Mouse (Mus musculus): ENCODE data around the gene Dapk1.

The Dapk1 gene

DNA sequence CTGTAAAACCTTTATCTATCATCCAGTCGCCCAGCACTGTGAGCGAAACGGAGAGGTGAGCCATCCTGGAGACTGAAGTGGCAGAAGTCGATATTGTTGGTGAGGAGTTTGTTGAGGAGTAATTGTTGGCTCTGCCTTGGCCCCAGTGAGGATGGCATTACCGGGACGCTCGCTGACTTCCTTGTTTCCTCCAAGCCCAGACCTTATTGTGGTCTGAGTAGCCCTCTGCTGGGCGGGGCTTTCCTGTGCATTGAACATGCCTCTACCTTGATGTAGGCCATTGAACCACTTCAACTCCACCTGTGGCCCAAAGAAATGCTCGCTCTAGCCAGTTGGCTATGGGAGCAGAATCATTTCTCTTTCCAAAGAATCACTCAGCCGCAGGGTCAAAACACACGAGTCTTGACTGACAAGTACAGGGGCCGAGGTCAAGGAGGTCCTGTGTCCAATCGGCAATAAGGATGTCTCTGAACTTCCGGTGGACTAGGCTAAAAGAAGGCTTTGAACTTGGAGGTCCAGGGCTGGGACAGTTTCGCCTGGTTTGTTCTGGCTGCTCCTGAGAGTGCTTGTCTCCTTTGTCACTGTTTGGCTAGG, 13.4 kb downstream of the Dapk1 start:
- DNase-seq (ENCODE audit: low spot score in 2 of 2): no peak

DNA sequence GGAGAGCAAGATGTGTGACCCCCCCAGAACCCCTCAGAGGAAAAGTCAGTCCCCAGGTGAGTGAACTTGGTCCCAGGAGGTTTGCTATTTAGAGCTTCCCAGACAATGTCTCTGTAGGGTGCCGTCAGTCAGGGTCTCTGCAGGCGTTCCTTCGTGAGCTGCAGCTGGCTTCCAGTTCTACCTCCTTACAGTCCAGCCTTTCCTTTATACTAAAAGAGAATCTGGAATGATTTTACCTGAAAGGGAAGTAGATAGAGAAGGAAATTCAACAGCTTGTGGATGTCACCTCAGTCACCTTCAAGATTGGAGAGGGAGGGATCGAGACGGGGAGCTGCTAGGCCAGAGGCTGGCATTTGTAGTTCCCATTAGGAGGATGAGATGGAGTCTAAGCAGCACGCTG, 14.3 kb downstream of the Dapk1 start:
- no peak for DNase-seq (ENCODE audit: low spot score in 2 of 2)

DNA sequence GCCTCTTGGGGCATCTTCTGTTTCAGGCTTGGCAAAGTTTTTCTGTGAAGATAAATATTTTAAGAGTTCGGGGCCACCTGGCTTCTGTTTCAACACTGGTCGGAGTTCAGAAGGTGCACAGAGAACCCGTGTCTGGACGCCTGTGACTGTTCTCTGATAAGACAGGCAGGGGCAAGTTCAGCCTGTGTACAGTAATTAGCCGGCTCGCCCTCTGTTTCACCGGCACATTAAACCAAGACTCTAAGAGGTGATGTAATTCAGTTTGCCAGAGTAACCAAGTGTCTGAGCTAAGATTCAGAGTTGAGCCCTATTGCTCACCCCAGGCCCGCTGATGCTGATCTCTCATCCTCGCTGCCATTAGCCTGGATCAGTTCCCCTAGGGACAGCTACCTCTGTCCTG, 16.5 kb downstream of the Dapk1 start:
- no peak for DNase-seq (ENCODE audit: low spot score in 2 of 2)

DNA sequence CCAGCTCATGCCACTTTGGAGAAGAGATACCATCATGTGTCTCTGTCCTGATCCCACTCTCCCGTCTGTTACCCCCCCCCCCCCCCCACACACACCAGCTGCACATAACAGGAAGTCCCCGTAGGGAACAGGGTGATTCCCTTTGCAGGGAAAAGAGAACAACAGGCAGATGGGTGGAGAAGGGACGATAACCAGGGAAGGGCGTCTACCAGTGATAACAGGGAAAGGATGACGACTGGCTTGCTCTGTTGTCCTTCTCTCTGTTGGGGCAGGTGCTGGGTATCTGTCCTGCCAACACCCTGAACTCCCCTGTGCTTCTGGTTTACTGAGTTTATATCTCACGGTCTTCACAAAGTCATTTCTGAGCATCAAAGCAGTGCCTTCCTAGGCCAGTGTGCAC, 18.0 kb downstream of the Dapk1 start:
- DNase-seq (ENCODE audit: low spot score in 2 of 2): no peak

DNA sequence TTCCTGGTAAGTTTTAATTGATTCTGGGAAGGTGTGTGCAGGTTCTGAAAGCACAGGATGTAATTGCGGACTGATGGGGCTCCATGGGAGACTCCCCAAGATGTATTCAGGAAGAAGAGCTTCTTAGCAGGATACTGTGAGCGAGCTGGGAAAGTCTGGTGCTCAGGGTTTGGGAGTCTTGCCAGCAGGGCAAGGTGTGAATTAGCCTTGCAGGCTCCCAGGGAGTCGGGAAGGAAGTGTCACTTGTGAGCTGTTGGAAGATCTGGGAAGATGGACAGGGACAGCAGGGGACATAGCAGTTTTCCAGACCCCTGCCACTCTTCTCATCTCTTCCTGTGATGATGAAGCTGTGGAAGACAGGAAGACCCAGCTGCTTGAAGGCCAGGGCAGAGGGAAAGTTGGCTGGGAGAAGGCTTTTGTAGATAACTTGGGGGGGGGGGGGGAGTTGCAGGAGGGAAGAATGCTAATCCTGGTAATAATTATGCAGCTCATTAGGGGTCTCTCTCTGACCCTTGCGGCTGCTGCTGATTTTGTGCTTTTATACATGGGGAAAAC, 19.7 kb downstream of the Dapk1 start:
- no peak for DNase-seq (ENCODE audit: low spot score in 2 of 2)

DNA sequence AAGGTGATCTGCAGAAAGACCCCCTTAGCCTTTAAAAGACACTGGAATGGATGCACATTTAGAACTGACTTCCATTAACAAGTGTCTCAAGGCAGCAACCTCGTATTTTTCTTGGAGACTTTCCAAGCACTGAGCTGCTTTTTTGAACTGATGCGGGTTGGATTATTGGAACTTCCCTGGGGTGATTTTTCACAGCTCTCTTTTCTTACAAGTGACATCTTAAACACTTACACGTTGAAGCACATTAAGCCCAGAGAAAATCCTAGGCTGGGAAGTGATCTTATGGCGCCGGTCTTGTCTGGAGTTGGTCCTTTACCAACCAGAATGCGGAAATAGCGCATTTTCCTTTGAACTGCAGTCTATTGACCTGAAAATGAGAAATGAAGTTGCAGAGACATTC, 23.8 kb downstream of the Dapk1 start:
- no peak for DNase-seq (ENCODE audit: low spot score in 2 of 2)

DNA sequence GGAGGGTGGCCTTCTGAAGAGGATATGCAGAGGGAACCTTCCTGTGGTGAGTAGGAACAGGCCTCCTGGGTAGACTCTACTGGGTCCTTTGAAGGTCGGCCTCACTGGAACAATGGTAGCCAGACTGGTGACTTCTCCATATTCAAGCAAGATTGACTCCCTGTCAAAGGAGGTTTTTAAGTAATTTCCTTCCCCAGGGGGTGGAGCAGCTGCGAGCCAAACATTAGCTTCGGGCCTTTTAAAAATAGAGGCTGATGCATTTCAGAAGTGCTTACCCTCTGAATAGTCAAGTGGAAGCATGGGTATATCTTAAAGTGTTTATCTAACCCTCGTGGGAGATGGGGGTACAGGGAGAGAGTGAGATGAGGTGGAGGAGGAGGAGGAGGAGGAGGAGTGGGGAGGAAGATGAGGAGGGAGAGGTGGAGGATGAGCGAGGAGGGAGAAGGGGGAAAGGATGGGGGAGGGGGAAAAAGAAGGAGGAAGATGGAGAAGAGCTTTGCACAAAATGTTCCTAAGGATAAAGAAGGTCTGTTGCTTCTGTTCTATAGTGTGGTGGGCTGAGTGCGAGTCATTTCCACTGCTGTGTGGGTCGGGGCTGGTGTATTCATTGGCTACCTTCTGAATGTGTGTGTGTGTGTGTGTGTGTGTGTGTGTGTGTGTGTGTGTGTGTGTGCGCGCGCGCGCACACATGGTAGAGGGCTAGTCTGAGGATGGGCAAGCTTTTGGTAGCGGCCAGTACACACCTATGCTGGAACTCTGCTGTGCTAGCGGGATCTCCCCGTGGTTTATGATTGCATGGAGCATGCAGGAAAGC, 26.3 kb downstream of the Dapk1 start:
- DNase-seq (ENCODE audit: low spot score in 2 of 2): no peak

DNA sequence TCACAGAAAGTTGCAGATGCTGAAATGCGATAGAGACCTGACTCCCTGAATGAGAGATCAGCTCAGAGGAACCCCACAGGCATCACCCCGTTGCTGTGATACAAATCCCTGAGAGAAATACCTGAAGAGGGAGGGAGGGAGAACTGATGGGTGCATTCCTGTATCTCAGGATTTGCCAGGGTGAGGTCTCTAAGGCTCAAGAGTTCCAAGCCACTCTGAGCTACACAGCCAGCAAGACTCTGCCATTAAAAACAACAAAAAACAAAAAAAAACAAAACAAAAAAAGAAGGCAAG, 26.9 kb downstream of the Dapk1 start:
- no peak for DNase-seq (ENCODE audit: low spot score in 2 of 2)

DNA sequence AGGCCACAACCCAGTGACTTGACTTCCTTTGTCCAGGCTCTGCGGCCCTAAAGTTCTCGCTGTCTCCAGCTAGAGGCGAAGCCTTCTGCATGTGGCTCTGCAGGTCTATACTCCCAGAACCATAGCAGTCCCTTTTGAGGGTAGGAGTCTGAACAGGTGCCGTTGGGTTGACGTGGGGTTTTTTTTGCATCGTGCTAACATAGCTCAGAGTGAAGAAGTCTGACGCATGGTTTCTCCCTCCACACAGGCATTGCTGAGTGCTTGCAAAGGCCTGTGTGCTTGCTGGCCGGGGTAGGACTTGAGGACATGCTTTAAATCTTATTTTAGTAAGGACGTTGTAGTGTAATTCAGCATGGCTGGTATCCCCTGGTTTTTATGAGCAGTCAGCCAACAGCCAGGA, 27.7 kb downstream of the Dapk1 start:
- DNase-seq (ENCODE audit: low spot score in 2 of 2): no peak

DNA sequence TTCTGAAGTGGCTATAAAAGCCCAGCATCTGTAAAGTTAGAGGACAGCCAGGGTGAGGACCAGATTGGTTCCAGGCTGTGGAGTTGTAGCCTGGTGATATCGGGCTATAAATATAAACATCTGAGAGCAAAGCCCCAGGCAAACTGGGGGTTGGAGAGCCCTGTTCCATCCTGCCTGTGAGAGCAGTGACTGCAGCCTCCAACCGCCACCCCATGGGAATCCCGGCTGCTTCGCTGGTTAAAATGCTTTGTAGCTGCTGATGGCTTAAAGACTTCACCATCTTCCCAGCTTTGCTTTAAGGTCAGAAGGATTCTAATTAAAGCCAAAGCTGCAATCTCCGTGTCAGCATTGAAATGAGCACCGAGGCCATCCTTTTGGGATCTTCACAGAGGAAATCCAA, 32.2 kb downstream of the Dapk1 start:
- DNase-seq (ENCODE audit: low spot score in 2 of 2): no peak

DNA sequence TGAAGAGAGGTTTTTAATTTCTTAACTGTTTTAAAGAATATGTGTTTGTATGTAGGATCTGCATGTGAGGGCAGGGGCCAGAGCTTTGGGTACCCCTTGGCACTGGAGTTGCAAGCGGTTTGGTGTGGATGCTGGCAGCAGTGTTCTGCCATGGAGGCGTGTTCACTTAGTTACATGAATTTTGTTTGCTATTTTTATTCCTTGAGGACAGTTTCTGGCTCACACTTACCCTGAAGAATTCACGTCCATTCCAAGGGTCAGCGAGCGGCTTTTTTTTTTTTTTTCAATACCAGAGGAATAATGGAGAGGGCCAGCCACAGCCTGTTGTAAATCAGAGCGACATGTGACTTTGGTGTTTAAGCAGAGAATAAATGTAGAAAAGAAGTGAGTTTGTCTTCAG, 33.9 kb downstream of the Dapk1 start:
- DNase-seq (ENCODE audit: low spot score in 2 of 2): no peak

DNA sequence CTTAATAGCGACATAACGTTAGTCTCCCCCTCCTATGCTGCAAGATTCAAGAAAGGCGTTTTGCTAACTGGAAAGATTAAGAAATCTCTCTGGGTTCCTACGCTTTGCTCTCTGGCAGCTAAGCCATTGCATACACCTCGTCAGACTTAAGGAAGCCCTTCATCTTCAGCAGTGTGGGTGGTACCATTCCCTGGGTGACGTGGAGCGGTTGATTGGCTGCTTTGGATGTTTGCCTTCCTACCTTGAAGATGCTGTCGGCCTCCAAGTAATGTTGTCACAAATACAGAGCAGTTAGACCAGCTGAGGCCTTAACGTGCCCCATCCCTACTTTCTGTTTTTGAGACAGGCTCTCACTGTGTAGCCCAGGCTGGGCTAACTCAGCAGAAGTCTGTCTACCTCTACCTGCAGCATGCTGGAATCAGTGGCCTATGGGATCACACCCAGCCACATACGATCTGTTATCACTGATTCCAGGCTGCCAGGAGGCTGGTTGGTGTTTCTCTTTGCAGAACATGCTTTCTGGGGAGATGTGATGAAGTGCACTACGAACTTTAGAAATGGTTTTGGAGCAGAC, 37.8 kb downstream of the Dapk1 start:
- no peak for DNase-seq (ENCODE audit: low spot score in 2 of 2)

DNA sequence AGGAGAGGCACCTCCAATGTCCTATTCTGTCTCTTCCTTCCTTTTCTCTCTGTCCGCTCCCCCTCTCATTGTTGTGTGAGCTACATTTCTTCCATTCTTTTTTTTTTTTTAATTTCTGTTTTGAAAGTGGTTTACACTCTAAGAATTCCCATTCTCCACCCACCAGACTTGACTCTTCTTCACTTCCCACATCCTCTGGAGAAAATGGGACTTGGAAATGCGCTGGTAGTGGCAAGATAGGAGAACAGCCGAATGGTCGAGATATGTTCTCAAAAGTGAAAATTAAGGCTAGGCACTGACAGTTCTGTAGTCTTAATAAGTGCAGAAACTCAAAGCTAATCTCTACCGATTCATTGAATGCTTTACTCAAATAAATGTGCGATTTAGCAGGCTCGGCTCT, 38.7 kb downstream of the Dapk1 start:
- DNase-seq (ENCODE audit: low spot score in 2 of 2): no peak

DNA sequence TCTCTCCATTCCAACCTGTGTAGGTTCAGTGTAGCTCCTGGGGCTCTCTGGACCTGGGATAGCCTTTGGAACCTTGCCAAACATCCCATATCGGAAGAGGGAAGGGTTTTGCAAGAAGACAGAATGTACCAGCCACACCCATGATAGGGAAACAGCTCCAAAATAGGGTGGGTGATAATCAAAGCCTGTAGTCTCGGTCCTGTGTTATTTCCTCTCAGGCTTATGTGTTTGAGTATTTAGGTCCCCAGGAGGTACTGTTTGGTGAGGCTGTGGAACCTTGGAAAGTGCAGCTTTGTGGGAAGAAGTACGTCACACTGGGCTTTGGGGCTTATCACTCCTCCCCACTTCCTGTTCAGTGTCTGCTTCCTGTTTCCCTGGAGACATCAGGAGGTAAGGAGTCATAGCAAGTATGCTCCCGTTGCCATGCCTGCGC, 42.7 kb downstream of the Dapk1 start:
- DNase-seq (ENCODE audit: low spot score in 2 of 2): no peak

DNA sequence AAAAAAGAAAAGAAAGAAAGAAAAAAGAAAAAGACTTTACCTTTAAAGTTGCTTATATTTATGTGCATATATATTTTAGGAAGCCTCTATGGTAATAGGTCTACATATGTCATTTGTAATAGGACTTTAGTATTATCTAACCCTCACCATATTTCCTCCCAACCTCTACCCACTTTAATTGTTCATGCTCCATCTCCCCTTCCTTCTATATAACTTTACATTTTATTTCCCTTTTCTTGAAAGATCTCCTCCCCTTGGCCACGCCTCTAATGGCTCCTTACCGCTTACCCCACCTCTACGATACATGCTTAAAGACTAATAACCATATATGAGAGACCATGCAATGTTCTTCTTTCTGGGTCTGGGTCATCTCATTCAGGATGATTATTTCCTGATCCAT, 45.0 kb downstream of the Dapk1 start:
- DNase-seq (ENCODE audit: low spot score in 2 of 2): no peak

DNA sequence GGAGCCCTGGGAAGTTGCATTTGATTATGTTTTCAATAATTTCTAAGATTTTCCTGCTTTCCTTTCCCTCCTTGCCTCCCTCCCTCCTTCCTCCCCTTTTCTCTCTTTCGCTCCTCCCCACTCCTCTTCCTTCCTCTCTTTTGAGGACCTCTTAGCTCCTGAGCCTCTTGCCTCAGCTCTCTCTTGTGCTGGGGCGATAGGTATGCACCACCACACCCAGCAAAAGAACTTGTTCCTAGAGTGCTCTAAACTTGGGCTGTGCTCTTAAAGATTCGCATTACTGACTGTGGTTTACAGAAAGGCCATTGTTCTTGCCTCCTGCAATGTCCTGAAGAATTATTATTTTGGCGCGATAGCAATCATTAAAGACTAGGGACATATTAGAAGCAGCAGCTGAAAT, 46.6 kb downstream of the Dapk1 start:
- DNase-seq (ENCODE audit: low spot score in 2 of 2): no peak

DNA sequence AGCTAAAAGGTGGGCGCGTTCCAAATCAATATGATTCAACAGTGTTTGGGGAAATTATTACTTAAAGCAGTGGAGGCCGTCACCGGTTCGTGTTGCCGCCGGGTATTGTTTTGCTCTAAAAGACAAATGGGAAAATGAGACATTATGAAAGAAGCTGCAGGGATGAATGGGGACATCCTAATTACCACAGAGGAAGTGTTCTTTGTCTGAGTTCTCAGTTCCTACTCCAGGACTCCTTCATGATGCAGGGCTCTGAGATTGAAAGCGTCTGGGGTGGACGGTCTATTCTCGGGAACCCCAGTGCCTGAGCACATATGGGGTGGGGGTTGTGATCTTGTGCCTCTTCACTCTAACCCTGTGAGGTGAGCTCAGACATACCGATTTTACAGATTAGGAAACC, 48.3 kb downstream of the Dapk1 start:
- DNase-seq (ENCODE audit: low spot score in 2 of 2): no peak

DNA sequence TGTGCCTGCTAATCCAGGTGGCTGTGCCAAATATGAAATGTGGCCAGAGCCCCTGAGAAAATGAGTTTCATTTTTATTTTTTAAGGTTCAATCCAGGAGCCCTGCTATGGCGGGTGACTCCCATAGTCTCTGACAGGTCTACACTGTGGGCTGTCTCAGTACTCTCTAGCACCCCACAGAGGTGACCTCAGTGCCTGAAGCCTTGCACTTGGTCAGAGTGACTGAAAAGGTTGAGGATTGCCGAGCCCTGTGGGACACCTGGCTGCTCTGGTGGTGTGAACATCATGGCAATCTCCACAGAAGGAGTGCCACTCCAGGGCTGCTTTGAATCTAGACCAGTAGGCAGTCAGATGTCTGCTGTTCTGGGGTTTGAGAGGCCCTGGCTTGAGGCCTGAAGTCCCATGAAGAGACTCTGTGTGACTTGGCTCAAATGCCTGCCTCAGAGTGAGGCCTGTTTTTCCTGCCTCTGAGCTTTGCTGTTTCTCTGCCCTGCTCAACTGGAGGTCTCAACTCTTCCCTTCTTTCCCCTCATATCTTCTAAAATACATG, 52.3 kb downstream of the Dapk1 start:
- no peak for DNase-seq (ENCODE audit: low spot score in 2 of 2)

DNA sequence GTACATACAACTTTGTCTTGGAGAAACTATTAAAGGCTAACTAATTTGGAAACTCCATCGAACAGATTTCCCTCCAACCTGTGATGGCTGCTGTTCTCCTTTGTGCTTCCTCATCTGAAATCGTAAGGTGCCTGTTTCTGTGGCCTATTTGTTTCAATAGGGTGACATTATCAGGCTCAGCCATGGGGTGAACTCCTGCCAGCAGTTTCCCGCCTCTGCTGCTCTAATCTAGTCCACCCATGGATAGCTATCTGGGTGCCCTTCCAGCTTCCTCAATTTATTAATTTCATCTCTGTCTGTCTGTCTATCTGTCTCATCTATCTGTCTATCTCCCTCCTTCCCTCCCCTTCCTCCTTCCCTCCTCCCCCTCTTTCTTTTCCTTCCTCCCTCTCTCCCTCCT, 53.5 kb downstream of the Dapk1 start:
- DNase-seq (ENCODE audit: low spot score in 2 of 2): peak in 1 of 2 experiments; percentile 29

DNA sequence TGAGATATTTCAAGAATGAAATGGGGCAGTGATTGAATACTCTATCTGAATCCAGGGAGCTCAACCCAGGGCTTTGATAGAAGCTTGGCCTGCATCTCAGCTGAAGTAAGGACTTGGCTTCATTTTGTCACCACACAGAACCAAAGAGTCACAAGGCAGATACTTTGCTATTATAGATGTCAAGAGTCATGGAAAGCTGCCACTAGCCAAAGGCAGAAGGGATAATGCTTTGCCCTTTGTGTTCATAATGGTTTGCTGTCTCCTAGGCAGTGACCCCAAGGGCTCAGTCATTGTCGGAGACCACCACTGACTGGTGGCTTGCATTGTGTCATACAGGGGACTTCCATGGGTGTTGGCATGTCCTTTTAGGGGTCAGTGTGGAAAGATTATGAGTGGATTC, 57.9 kb downstream of the Dapk1 start:
- DNase-seq (ENCODE audit: low spot score in 2 of 2): no peak

DNA sequence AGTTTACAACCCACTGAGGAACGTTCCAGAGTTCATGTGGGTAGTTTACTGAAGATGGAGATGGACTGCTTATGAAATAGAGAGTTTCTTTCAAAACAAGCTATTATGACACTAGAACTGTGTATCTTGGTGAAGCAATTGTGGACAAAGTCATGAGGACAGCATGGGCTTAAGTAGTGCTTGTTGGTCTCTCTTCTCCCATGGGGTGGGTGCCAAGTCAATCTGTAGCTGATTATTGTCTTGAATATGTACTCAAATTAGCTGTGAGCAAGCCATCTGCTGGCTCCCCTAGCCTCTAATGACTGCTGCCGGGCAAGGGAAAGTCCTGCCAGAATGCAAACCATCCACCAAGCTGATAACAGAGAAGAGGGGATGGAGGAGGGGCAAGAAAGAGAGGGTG, 58.3 kb downstream of the Dapk1 start:
- DNase-seq (ENCODE audit: low spot score in 2 of 2): no peak

DNA sequence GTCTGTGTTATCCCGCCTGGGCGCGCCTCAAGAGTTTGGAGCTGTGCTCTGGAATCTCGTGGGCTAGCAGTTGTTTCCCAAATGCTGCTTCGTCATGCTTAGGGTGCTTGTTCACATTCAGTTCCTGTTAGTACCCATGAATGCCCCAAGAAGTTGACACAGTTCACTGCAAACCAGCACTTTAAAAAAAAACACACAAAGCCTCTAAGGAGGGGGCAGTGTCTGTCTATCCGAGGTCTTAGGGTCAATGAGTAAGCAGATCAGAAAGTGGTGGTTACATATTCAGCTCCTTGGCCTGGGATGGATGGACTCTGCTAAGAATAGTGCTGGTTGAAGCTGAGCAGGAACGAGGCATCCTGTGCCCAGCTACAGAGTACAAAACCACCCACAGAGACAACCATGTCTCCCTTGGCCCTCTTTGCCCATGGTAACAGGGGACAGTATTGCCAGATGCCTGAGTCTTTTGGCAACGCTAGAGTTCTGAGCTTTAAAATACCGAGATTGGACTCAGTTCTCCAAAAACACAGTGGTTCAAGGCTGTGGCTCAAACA, 59.0 kb downstream of the Dapk1 start:
- DNase-seq (ENCODE audit: low spot score in 2 of 2): no peak

Measured in spleen, postnatal 4 days (tissue).